Mouse (Mus musculus) hindbrain, embryonic 14.5 days (tissue): ENCODE data around the gene Kcp. TPM values are rescaled to one million over a fixed set of nuclear protein-coding genes. Genes with fewer than 3 reads are reported as not detected.

Experiments
- ATAC-seq: fragments of 200-750 bp; cut with Nextera tagmentation; 2 replicates; pipeline ENCODE4 v1.8.0; 2017; ENCODE audit warnings: moderate number of reproducible peaks, mild to moderate bottlenecking, moderate TSS enrichment, moderate library complexity; ENCODE audit not compliant: low FRiP score
- DNase-seq: peaks from one replicate; pipeline ENCODE4 v3.0.0-alpha.2; 2015; ENCODE audit warnings: low spot score
- H3K27ac ChIP-seq: fragments of 300-500 bp; sonication (generic); 2 replicates; pipeline ENCODE4 v1.5.1; 2014; ENCODE audit warnings: mild to moderate bottlenecking, moderate library complexity
- H3K27me3 ChIP-seq: fragments of 300-500 bp; sonication (generic); 2 replicates; pipeline ENCODE4 v1.6.1; 2014; ENCODE audit warnings: mild to moderate bottlenecking, low read length, mixed read lengths; ENCODE audit not compliant: control insufficient read depth, insufficient read depth
- H3K36me3 ChIP-seq: fragments of 300-500 bp; sonication (generic); replicated peaks from 2 replicates; pipeline ENCODE4 v1.6.1; 2014; ENCODE audit not compliant: control insufficient read depth, insufficient read depth
- H3K4me1 ChIP-seq: fragments of 300-500 bp; sonication (generic); replicated peaks from 2 replicates; pipeline ENCODE4 v1.6.1; 2014; ENCODE audit warnings: antibody characterized with exemption, low read length, mixed read lengths; ENCODE audit not compliant: control insufficient read depth, insufficient read depth
- H3K4me2 ChIP-seq: fragments of 300-500 bp; sonication (generic); replicated peaks from 2 replicates; pipeline ENCODE4 v1.6.1; 2014; ENCODE audit warnings: mild to moderate bottlenecking, moderate library complexity
- H3K4me3 ChIP-seq: fragments of 300-500 bp; sonication (generic); replicated peaks from 2 replicates; pipeline ENCODE4 v1.5.1; 2014; ENCODE audit warnings: mild to moderate bottlenecking, low read length
- H3K9ac ChIP-seq: fragments of 300-500 bp; sonication (generic); 2 replicates; pipeline ENCODE4 v1.6.1; 2014
- H3K9me3 ChIP-seq: fragments of 300-500 bp; sonication (generic); 2 replicates; pipeline ENCODE4 v1.6.1; 2016; ENCODE audit warnings: low read length; ENCODE audit not compliant: control insufficient read depth
- WGBS: fragments of 180-500 bp; shearing (Covaris S2); extraction: QIAGEN DNeasy Blood & Tissue Kit; methylation state at CpG from one replicate; pipeline ENCODE4 v1.1.7; 2014; 5-methylcytosine and 5-hydroxymethylcytosine counted together
- polyA plus RNA-seq: library from polyadenylated mRNA; unstranded; fragments of >200 nt; fragmentation: Nextera tagmentation; extraction: Ambion mirVana; gene quantifications from 2 replicates; pipeline ENCODE4 v1.2.1, GENCODE M21; 2014

Kcp gene
- polyA plus RNA-seq, 1 experiment from 2014 or later: 19.9 TPM

- ATAC-seq (peak; percentile 24; the same call in 1 of the 2 replicates), DNase-seq (no peak)
- peak overlapping the region; percentile 55 for H3K4me2 ChIP-seq
- no peaks in the 10 kb centered on the region for H3K9me3 ChIP-seq
- H3K27ac ChIP-seq: no peak overlapping the region
- H3K4me1 ChIP-seq: no peaks in the 10 kb centered on the region
- H3K27me3 ChIP-seq: peaks cover 34% of the 10 kb centered on the region
- no peak overlapping the region for H3K9ac ChIP-seq
- H3K4me3 ChIP-seq: peak overlapping the region; percentile 44
- H3K36me3 ChIP-seq: no peaks in the 10 kb centered on the region
- 25% methylated on average over 8 of the region's 8 CpGs for WGBS
Measured at GRCm38 (mm10) chr6:29506834-29507233, 918 bp downstream of the Kcp start.

- ATAC-seq (no peak), DNase-seq (no peak)
- Histone ChIP-seq H3K4me1 (no peaks in the 10 kb centered on the region), H3K9ac (no peak overlapping the region), H3K27ac (no peak overlapping the region), H3K9me3 (no peaks in the 10 kb centered on the region), H3K4me2 (no peak overlapping the region), H3K4me3 (no peak overlapping the region), H3K27me3 (peaks cover 34% of the 10 kb centered on the region), H3K36me3 (no peaks in the 10 kb centered on the region)
- 91% methylated on average over 5 of the region's 5 CpGs for WGBS
Measured at GRCm38 (mm10) chr6:29505493-29505892, 2.3 kb downstream of the Kcp start.

DNA sequence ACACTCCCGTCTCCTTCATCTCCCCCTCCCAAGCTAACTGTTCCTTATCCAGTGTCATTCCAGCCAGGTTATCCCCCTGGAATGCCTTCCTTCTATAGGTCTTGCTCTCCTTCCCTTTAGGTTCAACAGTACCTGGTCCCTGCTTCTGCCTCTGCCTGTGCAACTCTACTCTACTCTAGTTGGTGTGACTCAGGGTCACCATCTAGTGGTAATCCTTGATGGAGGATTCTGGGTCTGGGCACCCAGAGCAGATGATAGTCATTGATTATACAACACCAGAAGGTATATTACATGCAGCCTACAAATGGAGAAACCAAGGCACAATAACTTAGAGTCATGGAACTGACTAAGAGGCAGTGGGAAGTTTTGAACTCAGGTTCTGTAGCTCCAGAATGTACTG lies 6.2 kb downstream of the Kcp start:
- no peaks in the 10 kb centered on the region for H3K9me3 ChIP-seq
- 100% methylated on average over 1 of the region's 1 CpGs for WGBS
- peaks cover 27% of the 10 kb centered on the region for H3K27me3 ChIP-seq
- DNase-seq (no peak), ATAC-seq (no peak)
- no peak overlapping the region for H3K4me2 ChIP-seq
- H3K4me3 ChIP-seq: no peak overlapping the region
- H3K36me3 ChIP-seq: no peaks in the 10 kb centered on the region
- no peaks in the 10 kb centered on the region for H3K4me1 ChIP-seq
- H3K9ac ChIP-seq: no peak overlapping the region
- no peak overlapping the region for H3K27ac ChIP-seq

GRCm38 (mm10) chr6:29500810-29501209 lies 6.9 kb downstream of the Kcp start:
- Histone ChIP-seq H3K4me1 (no peaks in the 10 kb centered on the region), H3K27ac (no peak overlapping the region), H3K4me2 (no peak overlapping the region), H3K27me3 (peaks cover 27% of the 10 kb centered on the region), H3K9me3 (no peaks in the 10 kb centered on the region), H3K9ac (no peak overlapping the region), H3K4me3 (no peak overlapping the region), H3K36me3 (no peaks in the 10 kb centered on the region)
- ATAC-seq (no peak), DNase-seq (no peak)
- 92% methylated on average over 6 of the region's 6 CpGs for WGBS

DNA sequence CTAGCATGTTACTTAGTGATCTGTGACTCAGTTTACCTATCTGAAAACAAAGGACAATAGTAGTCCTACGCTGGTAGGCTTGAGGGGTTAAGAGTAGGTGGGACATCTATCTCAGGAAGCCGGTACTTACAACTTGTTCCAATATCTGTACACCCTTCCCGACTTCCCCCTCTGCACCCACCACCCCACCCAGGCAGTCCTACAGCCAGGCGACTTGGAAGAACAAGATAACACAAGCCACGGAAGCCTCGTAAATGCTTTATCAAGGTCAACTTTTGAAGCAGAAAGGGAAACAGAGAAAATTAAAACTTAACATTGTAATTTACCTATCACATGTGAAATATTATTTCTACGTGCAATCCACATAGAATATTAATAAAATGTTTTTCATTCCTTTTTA lies 7.6 kb downstream of the Kcp start:
- Histone ChIP-seq H3K27ac (no peak overlapping the region), H3K4me2 (no peak overlapping the region), H3K9me3 (no peaks in the 10 kb centered on the region), H3K4me1 (no peaks in the 10 kb centered on the region), H3K9ac (no peak overlapping the region), H3K27me3 (peaks cover 30% of the 10 kb centered on the region), H3K36me3 (no peaks in the 10 kb centered on the region), H3K4me3 (no peak overlapping the region)
- DNase-seq (no peak), ATAC-seq (no peak)
- 92% methylated on average over 7 of the region's 7 CpGs for WGBS

GRCm38 (mm10) chr6:29497791-29498190 lies 10.0 kb downstream of the Kcp start:
- H3K9me3 ChIP-seq: no peaks in the 10 kb centered on the region
- no peaks in the 10 kb centered on the region for H3K36me3 ChIP-seq
- 37% methylated on average over 2 of the region's 2 CpGs for WGBS
- ATAC-seq: 0 out of 2 replicates have a peak, but pooled peaks have one; percentile 32
- DNase-seq: no peak
- no peak overlapping the region for H3K27ac ChIP-seq
- H3K9ac ChIP-seq: no peak overlapping the region
- no peak overlapping the region for H3K4me3 ChIP-seq
- no peak overlapping the region for H3K4me2 ChIP-seq
- H3K4me1 ChIP-seq: no peaks in the 10 kb centered on the region
- peaks cover 36% of the 10 kb centered on the region for H3K27me3 ChIP-seq

DNA sequence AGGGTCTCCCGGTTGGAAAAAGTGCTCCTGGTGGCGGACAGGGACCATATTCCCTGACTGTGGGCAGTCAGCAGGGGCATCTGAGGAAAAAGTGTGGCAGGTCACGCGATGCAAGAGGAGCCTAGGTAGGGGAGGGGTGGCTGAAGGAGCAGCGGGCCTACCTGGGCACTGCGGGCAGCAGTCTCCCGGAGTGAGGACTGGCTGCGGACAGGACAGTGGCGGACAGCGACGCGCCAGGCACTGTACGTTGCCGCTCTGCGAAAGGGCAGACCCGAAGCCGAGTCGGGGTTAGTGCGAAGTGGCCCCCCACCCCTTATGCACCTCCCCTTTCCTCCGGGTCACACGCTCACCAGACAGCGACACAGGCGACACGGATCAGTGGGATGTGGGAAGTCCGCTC lies 11.5 kb downstream of the Kcp start:
- Histone ChIP-seq H3K27ac (no peak overlapping the region), H3K27me3 (peaks cover 36% of the 10 kb centered on the region), H3K4me2 (no peak overlapping the region), H3K4me3 (no peak overlapping the region), H3K4me1 (no peaks in the 10 kb centered on the region), H3K9ac (no peak overlapping the region), H3K9me3 (no peaks in the 10 kb centered on the region), H3K36me3 (no peaks in the 10 kb centered on the region)
- DNase-seq: no peak
- peak; percentile 57; the same call in 1 of the 2 replicates for ATAC-seq
- WGBS: 16% methylated on average over 25 of the region's 25 CpGs

DNA sequence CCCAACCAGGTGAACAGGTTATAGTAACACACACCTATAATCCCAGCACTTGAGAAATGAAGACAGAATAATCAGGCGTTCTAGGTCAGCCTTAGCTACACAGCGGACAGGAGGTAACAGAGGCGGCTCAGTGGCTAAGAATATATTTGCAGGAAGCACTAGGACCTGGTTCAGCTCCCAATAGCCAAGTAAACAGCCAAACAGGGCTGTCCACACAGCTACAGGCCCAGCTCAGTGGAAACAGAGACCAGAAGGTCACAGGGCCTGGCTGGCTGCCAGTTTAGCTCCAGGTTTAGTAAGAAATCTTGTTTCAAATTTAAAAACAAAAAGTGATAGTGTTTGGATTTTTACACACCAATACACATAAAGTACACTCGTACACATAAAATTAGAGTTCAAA lies 13.7 kb downstream of the Kcp start:
- no peaks in the 10 kb centered on the region for H3K9me3 ChIP-seq
- no peak for DNase-seq
- H3K4me1 ChIP-seq: no peaks in the 10 kb centered on the region
- 85% methylated on average over 4 of the region's 4 CpGs for WGBS
- H3K27ac ChIP-seq: no peak overlapping the region
- ATAC-seq: no peak
- no peak overlapping the region for H3K4me2 ChIP-seq
- H3K36me3 ChIP-seq: no peaks in the 10 kb centered on the region
- H3K27me3 ChIP-seq: peaks cover 36% of the 10 kb centered on the region
- H3K4me3 ChIP-seq: no peak overlapping the region
- H3K9ac ChIP-seq: no peak overlapping the region

DNA sequence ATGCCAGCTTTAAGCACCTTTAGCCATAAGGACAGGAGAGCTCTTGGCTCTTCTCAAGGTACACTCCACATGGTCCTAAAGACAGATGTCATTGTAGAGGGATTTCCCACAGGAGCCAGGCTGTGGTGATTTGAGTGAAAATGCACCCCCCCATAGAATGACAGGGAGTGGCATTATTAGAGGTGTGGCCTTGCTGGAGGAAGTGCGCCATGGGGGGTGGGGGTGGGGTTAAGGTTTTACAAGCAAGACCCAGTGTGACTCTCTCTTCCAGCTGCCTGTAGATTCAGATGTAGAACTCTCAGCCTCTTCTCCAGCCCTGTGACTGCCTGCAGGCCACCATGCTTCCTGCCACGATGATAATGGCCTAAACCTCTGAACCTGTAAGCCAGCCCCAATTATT lies 21.8 kb downstream of the Kcp start:
- Histone ChIP-seq H3K4me2 (no peak overlapping the region), H3K9ac (no peak overlapping the region), H3K27me3 (peaks cover 5% of the 10 kb centered on the region; the same call in 1 of the 2 replicates), H3K4me1 (0 out of 2 replicates have a peak, but pooled peaks cover 7% of the 10 kb centered on the region), H3K9me3 (no peaks in the 10 kb centered on the region), H3K4me3 (no peak overlapping the region), H3K27ac (no peak overlapping the region), H3K36me3 (no peaks in the 10 kb centered on the region)
- DNase-seq (no peak), ATAC-seq (no peak)
- 48% methylated on average over 2 of the region's 2 CpGs for whole genome bisulfite sequencing
